Mouse (Mus musculus) hindbrain, postnatal 0 days (tissue): Measurements from ENCODE around the gene Kpna7. TPM values are rescaled to one million over a fixed set of nuclear protein-coding genes. Genes with fewer than 3 reads are reported as not detected.
"Not testable (repeated sequence)": the region's sequence is repeated elsewhere in the genome, so short reads cannot be mapped to it uniquely, and the experiment has no call there.

ENCODE experiments used
- ATAC-seq: fragments of 200-750 bp; cut with Nextera tagmentation; 2 replicates; pipeline ENCODE4 v1.8.0; 2017; ENCODE audit warnings: mild to moderate bottlenecking, moderate TSS enrichment, moderate library complexity
- DNase-seq: peaks from one replicate; pipeline ENCODE4 v3.0.0-alpha.2; 2015; ENCODE audit warnings: low spot score
- H3K27ac ChIP-seq: fragments of 300-500 bp; sonication (generic); 2 replicates; pipeline ENCODE4 v1.5.1; 2014; ENCODE audit warnings: mild to moderate bottlenecking
- H3K27me3 ChIP-seq: fragments of 300-500 bp; sonication (generic); 2 replicates; pipeline ENCODE4 v1.6.1; 2014; ENCODE audit warnings: low read length, mixed read lengths; ENCODE audit not compliant: insufficient read depth
- H3K36me3 ChIP-seq: fragments of 300-500 bp; sonication (generic); 2 replicates; pipeline ENCODE4 v1.6.1; 2014; ENCODE audit warnings: low read length, mixed read lengths; ENCODE audit not compliant: insufficient read depth
- H3K4me1 ChIP-seq: fragments of 300-500 bp; sonication (generic); 2 replicates; pipeline ENCODE4 v1.6.1; 2014; ENCODE audit warnings: antibody characterized with exemption, low read length, mixed read lengths; ENCODE audit not compliant: insufficient read depth
- H3K4me2 ChIP-seq: fragments of 300-500 bp; sonication (generic); 2 replicates; pipeline ENCODE4 v1.6.1; 2014; ENCODE audit warnings: low read depth, mild to moderate bottlenecking, low read length, moderate library complexity, mixed read lengths
- H3K4me3 ChIP-seq: fragments of 300-500 bp; sonication (generic); 2 replicates; pipeline ENCODE4 v1.5.1; 2014; ENCODE audit warnings: low read length
- H3K9ac ChIP-seq: fragments of 300-500 bp; sonication (generic); replicated peaks from 2 replicates; pipeline ENCODE4 v1.6.1; 2014; ENCODE audit warnings: mild to moderate bottlenecking, low read length, moderate library complexity, mixed read lengths
- H3K9me3 ChIP-seq: fragments of 300-500 bp; sonication (generic); 2 replicates; pipeline ENCODE4 v1.6.1; 2016; ENCODE audit warnings: low read length, mixed read lengths
- CTCF ChIP-seq: IDR thresholded peaks from 2 replicates; pipeline ENCODE4 v1.5.1; 2016; ENCODE audit warnings: antibody characterized with exemption, control low read depth, low read depth
- whole genome bisulfite sequencing: fragments of 180-500 bp; shearing (Covaris S2); extraction: QIAGEN DNeasy Blood & Tissue Kit; methylation state at CpG from one replicate; pipeline ENCODE4 v1.1.7; 2014; 5-methylcytosine and 5-hydroxymethylcytosine counted together
- polyA plus RNA-seq: library from polyadenylated mRNA; unstranded; fragments of >200 nt; fragmentation: Nextera tagmentation; extraction: Ambion mirVana; gene quantifications from 2 replicates; pipeline ENCODE4 v1.2.1, GENCODE M21; 2015
- total RNA-seq: library from RNA; depleted of rRNA; stranded (reverse); fragments of >200 nt; gene quantifications from 2 replicates; pipeline ENCODE4 v1.2.3, GENCODE M21; 2014

Gene Kpna7
- total and polyA plus RNA-seq, 2 experiments from 2014 or later, result 0.09 TPM; not detected in 1

DNA sequence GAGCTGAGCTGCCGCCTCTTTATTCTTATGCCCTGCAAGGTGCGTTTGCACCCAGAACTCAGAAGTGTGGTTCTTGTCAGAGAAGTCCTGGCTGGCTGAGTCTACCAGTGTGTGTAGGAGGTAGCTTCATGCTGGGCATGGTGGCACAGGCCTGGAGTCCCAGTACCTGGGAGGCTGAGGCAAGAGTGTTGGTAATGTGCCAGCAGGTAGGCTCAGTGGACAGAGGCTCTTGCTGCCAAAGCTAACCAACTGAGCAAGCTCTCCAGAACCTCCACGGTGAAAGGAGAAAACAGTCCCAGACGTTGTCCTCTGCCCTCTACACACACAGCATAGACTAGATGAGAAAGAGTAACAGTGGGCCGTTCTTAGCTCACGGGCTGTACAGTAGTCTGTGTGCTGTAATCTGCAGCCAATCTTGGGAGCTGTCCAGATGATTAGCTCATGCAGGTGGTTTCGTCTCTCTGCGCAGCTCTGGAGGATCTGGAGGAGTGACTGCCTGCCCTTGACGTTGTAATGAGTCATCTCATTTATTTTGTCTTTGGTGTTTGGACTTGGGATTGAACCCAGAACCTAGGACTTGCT lies 22.0 kb upstream of the Kpna7 start:
- no peak for DNase-seq
- Histone ChIP-seq H3K4me2 (no peak overlapping the region), H3K9me3 (no peaks in the 10 kb centered on the region), H3K27ac (no peak overlapping the region), H3K4me1 (no peaks in the 10 kb centered on the region), H3K27me3 (no peaks in the 10 kb centered on the region), H3K4me3 (no peak overlapping the region), H3K36me3 (peaks cover 79% of the 10 kb centered on the region), H3K9ac (no peak overlapping the region)
- ATAC-seq, result no peak
- TF ChIP-seq CTCF, result no peak
- 92% methylated on average over 9 of the region's 9 CpGs for WGBS

DNA sequence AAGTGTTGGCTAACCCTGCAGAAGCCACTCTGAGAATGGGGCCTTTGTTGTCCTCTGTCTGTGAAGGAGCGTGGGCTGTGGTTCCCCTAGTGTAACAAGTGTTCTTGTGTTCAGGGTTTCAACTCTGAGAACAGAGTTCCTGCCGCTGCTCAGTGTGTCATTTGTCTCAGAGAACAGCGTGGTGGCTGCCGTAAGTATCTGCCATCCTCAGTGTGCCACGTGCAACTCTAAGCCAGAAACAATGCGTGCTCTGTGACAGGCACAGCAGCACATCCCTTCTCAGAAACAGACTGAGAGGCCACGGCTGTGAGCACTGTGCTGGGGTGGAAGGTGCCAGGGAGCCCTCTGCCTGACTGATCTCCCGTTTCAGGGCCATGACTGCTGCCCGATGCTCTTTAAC lies 20.5 kb upstream of the Kpna7 start:
- Histone ChIP-seq H3K36me3 (peaks cover 78% of the 10 kb centered on the region), H3K9ac (no peak overlapping the region), H3K27ac (no peak overlapping the region), H3K9me3 (no peaks in the 10 kb centered on the region), H3K4me3 (no peak overlapping the region), H3K27me3 (no peaks in the 10 kb centered on the region), H3K4me2 (no peak overlapping the region), H3K4me1 (no peaks in the 10 kb centered on the region)
- ATAC-seq (peak; percentile 69), DNase-seq (peak; percentile 38)
- 68% methylated on average over 9 of the region's 9 CpGs for WGBS
- no peak for TF ChIP-seq CTCF

DNA sequence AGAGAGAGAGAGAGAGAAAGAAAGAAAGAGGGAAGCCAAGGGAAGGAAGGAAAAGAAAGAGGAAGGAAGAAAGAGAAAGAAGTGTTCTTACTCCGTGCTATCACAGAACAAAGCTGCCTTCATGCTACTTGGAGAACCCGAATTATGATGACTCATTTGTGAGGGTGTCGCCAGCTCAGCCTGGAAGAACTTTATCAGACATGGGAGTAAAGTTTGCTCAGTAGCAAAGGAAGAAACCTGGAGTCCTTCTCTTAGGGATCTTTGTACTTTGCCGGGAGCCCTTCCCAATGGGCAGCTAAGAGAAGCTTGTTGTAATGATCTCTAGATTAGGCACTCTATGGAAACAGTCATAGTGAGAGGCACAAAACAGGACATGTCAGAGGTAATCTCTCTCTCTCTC lies 18.9 kb upstream of the Kpna7 start:
- Histone ChIP-seq H3K4me1 (no peaks in the 10 kb centered on the region), H3K9ac (no peak overlapping the region), H3K4me3 (no peak overlapping the region), H3K4me2 (no peak overlapping the region), H3K9me3 (no peaks in the 10 kb centered on the region), H3K27ac (no peak overlapping the region), H3K36me3 (peaks cover 74% of the 10 kb centered on the region), H3K27me3 (no peaks in the 10 kb centered on the region)
- ATAC-seq (no peak), DNase-seq (no peak)
- WGBS, result 93% methylated on average over 4 of the region's 4 CpGs
- no peak for TF ChIP-seq CTCF

DNA sequence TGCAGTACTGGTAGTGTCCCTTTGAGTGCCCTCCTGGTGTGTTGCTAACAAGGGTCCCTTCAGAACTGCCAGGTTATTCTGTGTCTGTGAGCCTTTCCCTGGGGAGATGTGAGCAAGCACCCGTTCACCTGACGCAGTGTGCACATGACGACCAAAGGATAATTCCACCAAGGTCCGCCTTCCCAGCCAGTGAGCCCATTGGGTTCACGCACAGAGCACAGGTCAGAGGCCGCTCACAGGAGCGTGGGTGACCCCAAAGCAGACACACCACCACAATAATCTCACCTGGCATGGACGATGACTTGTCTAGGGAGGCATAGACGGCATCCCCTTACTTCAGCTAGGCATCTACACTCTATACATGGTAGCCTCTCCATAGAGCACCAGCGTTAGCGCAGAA lies 17.6 kb upstream of the Kpna7 start:
- H3K36me3 ChIP-seq, result peaks cover 78% of the 10 kb centered on the region
- H3K27ac ChIP-seq, H3K9me3 ChIP-seq, H3K4me1 ChIP-seq, H3K9ac ChIP-seq, H3K4me3 ChIP-seq, H3K4me2 ChIP-seq, ATAC-seq, H3K27me3 ChIP-seq, DNase-seq: not testable (repeated sequence)
- WGBS, result 97% methylated on average over 11 of the region's 11 CpGs

DNA sequence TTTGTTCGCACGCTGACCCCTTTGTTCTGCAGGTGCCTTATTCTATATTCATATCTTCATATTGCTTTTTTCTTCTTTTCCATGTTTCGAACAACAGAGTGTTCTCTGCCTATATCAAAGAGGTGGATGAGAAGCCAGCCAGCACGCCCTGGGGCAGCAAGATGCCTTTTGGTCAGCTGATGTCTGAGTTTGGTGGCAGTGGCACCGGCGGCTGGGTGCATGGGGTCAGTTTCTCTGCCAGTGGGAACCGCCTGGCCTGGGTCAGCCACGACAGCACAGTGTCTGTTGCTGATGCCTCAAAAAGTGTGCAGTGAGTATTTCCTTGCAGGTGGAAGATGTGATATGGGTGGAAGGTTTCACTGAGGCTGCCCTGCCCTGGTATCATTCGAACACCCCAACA lies 17.1 kb upstream of the Kpna7 start:
- Histone ChIP-seq H3K4me1 (no peaks in the 10 kb centered on the region), H3K36me3 (peaks cover 78% of the 10 kb centered on the region), H3K27me3 (no peaks in the 10 kb centered on the region), H3K9me3 (no peaks in the 10 kb centered on the region), H3K4me3 (no peak overlapping the region), H3K27ac (no peak overlapping the region), H3K9ac (no peak overlapping the region), H3K4me2 (no peak overlapping the region)
- no peak for DNase-seq
- WGBS, result 96% methylated on average over 9 of the region's 9 CpGs
- ATAC-seq, result no peak
- no peak for TF ChIP-seq CTCF

DNA sequence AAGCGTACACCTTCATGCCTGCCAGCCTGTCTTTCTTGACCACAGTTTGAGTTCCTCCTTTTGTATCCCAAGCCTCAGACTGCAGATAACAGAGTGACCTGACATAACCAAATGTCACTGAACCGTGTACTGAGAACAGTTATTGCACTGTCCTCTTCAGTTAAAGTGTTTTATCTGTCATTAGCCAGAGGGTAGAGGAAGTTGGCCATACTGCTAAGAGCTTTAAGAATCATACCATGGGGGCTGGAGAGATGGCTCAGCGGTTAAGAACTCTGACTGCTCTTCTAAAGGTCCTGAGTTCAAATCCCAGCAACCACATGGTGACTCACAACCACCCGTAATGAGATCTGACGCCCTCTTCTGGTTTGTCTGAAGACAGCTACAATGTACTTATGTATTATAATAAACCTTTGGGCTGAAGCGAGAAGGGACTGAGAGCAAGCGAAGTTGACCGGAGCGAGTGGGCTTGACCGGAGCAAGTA lies 14.6 kb upstream of the Kpna7 start:
- Histone ChIP-seq H3K4me2 (no peak overlapping the region), H3K27me3 (no peaks in the 10 kb centered on the region), H3K4me1 (no peaks in the 10 kb centered on the region), H3K9ac (no peak overlapping the region), H3K36me3 (peaks cover 77% of the 10 kb centered on the region), H3K27ac (no peak overlapping the region), H3K9me3 (no peaks in the 10 kb centered on the region), H3K4me3 (no peak overlapping the region)
- no peak for DNase-seq
- 94% methylated on average over 10 of the region's 10 CpGs for WGBS
- peak; percentile 6; the same call in 1 of the 2 replicates for TF ChIP-seq CTCF
- ATAC-seq, result no peak

DNA sequence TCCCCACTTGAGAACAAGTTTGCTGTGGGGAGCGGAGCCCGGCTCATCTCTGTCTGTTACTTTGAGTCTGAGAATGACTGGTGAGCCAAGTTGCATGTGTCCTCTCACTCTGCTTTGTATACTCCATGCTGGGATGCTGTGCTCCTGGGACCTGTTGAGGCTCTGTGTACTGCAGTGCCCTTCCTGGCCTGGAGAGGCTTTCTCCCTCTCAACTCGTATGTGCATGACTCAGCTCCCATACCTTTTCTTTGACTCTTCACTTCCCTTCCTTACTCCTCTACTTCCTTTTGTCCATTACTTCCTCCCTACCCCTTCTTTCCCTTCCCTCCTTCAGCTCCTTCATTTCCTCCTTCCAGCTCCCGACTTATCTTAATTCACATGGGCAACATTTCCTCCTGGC lies 12.4 kb upstream of the Kpna7 start:
- Histone ChIP-seq H3K9me3 (no peaks in the 10 kb centered on the region), H3K27ac (no peak overlapping the region), H3K4me2 (no peak overlapping the region), H3K9ac (no peak overlapping the region), H3K4me3 (no peak overlapping the region), H3K27me3 (no peaks in the 10 kb centered on the region), H3K36me3 (peaks cover 79% of the 10 kb centered on the region), H3K4me1 (no peaks in the 10 kb centered on the region)
- ATAC-seq (no peak), DNase-seq (no peak)
- 88% methylated on average over 4 of the region's 4 CpGs for WGBS
- no peak for TF ChIP-seq CTCF
